Mouse (Mus musculus): ENCODE data around the gene Frmd4b. TPM values are rescaled to one million over a fixed set of nuclear protein-coding genes. Genes with fewer than 3 reads are reported as not detected.

The Frmd4b gene
- total RNA-seq, 1 experiment from 2014 or later, result 25.3 TPM

DNA sequence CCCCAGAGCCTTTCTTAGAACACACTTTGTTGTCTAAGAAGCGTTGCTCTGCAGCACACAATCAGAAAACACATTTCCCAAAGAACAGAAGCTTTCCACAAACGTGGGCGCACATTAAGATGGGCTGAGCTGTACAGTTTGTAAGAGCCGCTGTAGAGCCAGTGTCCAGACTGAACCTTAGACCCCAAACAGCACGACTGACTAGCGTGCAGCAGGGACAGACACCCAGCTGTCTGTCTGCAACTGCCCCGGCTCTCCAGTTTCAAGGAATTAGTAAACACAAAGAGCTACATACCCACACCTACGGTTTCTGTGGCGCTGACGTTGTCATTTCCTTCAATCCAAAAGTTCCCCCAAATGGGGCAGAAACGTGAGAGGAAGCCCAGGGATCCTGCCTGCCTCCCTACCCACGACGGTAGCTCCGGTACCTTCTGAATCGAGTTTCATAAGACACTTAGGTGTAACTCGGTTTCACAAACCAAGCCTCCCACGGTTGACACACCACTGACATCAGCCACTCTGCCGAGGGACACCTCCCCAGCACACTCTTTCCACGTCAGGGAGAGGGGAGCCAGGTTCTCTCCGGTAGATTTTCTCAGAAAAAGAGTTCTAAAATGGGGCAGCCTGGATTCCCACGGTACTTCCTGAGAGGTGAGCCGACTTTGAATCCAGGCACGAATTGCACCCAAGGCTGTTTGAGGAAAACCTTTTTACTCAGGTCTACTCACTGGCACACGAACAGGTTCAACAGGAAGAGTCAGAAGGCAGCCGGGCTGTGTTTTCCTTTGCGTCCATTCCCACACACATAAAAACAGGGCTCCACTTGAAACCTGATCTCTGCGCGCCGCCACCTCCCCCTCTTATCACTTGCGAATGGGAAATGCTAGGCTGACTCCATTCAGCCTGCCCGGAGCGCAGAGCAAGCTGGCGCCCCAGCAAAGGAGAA is 305.5 kb downstream of the Frmd4b start:
- peak; percentile 49 for DNase-seq

DNA sequence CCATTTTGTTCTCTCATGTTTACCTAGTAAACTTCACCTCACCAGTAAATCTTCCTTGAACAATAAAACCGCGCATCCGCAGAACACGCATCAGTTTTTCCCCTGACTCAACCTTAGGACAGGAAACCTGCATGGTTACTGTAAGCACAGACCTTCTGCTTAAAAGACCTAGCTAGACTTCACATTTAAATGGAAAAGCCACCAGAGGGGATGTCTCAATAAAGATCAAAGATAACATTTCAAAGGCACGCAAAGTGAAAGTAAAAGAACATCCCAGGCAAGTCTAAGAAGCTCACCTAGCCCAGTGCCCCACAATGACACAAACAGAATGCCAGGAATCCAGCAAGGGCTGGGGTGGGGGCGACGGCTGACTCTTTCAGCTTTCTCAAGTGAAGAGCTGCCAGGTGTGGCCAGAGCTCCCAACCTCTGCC is 306.4 kb downstream of the Frmd4b start:
- DNase-seq, result no peak

DNA sequence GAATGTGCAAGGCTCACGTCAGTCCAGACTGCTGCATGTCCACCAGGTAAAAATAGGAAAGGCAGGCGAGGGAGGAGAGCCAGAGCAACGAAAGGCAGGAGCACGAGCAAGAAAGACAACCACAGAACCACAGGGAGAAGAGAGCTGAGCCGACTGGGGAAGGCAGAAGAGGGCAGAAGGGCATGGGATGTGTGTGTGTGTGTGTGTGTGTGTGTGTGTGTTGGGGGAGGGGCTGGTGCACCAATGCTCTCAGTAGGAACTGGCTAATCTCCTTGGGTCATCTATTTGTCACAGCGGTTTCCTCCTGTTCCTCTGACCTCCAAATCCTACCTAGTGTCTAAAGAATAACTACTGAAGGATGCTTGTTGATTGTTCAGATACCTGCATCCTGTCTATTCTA is 308.2 kb downstream of the Frmd4b start:
- DNase-seq, result no peak

DNA sequence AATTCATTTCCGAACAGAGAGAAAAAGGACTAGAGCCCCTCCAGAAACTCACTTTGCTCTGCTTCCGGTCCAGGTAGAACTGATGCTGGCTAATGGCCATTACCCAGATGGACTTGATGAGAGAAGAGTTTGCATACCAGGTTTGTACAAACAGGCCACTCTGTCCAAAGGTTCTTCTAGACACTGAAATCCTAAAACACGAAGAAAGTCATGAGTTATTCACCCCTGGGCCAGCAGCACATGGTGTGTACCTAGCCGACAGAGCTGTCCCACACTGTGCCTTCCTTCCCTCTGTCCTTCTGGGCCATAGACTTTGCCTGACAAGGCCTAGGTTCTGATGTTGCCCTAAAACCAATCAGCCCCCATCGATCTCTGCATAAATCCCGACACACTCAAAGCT is 308.8 kb downstream of the Frmd4b start:
- DNase-seq, result no peak

DNA sequence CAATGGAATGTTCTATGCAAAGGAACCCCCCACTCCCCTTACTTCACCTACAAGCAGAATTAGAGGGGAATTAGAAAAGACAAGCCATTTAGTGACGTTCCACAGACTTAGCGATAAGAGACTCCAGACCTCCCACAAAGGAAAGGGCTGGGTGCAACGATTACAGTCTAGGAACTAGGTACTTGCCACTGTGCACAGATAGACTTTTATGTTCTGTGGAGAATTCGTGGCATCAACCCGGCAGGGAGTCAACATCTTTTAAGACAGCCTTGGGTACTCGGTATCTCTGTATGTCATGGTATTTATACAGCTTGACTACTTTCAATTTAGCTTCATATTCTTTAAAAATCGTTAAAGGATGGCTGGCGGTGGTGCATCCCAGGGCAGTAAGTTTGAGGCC is 310.1 kb downstream of the Frmd4b start:
- no peak for DNase-seq

DNA sequence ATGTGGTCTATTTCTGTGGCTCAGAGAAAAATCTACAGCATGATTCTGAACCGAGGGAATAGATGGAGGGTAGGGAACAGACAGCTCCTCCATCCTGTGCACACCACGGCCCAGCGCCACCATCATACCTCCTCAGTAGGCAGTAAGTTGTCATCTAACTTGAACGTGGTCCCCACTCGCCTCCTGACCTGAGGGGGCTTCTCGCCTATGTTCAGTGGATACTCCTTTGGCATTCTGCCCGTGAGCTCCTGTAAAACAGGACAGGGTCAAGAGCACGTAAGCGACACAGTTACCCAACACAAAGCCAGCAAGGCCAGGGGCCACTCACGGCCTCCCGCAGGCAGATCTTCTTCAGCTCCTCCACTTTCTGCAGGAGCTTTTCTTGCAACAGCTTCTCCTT is 311.0 kb downstream of the Frmd4b start:
- no peak for DNase-seq

DNA sequence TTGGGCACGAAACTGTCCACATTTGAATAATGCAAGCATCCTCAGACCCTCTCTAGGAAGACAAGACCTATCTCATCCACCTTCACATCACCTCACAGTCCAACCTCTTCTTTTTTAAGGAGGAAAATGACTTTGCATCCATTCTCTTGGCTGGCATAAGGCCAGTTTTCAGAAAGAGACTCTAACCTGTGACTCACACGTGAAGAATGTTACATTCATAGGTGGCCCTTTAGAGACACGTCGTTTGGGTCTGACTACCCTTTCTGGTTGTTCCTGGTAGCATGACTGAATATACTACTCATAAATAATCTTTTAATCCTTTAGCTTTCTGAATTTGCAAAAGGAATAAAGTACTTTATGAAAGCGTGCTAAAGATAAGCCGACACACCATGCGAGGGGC is 311.9 kb downstream of the Frmd4b start:
- no peak for DNase-seq

DNA sequence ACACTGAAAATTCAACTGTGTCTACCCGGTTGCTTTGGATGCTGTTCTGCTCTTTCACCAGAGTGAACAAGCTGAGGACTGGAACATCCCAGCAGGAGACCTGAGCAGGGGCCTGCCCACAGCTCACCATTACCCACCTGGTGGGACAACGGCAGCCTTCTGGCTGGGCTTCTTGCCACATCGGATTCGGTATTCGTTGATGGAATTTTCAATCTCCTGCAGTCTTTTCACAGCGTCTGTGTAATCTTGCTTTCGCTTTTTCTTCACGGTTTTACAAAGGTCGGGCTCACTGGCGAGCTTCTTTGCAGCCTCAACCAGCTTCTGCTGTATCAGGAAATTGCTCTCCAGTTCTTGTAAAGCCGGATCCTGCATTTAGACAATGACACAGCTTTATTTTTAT is 312.3 kb downstream of the Frmd4b start:
- DNase-seq, result no peak

DNA sequence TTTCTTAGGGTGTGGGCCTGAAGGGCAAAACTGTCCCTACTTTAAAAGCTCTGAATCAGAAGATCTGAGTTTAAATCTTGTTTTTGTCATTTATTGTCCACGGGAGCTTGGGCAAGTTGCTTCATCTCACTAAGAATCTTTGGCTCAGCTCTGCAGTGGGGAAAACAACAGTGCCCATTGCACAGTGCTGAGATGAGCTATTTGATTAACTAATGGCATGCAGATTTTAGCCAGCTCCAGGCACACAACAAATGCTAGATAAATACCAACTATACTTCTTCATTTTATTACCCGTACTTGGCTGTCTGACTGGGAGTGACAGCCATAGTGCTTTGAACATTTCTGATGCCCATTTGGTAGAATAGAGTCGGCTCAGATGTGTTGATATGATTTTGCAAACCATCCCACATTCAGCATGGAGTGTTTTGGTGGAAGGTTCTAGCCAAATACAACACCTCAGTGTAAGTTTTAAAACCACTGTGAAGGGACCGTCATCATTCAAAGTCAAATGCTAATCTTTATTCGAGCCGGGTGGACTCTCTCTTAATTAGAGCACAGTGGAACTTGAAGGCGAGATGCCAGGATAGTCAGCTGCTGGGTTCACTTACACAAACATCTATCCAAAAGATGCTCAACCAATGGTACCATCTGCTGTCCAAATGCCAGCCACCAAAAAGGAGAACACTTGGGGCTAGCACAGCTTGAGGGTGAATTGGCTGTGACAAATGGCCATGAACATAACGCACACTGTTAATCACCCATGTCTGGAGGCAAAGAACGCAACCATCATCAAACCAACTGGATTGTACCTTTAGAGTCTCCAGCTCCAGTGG is 313.8 kb downstream of the Frmd4b start:
- DNase-seq, result no peak

DNA sequence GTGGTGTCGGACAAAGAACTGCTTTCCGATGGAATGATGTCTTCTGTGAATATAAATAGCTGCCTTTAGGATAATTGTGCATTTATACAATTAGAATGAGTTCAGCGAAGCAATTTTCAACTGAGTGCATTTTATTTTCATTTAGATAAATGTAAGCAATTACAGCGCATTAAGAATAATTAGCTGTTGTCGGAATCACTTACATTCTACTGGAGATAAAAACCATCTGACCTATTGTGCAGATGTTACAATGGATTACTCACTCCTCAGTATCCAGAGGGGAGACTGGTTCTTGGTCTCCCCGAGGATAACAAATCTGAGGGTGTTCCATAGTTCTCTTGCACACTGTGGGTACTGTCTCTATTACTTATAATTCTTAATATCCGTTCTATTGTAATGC is 315.0 kb downstream of the Frmd4b start:
- DNase-seq, result no peak

DNA sequence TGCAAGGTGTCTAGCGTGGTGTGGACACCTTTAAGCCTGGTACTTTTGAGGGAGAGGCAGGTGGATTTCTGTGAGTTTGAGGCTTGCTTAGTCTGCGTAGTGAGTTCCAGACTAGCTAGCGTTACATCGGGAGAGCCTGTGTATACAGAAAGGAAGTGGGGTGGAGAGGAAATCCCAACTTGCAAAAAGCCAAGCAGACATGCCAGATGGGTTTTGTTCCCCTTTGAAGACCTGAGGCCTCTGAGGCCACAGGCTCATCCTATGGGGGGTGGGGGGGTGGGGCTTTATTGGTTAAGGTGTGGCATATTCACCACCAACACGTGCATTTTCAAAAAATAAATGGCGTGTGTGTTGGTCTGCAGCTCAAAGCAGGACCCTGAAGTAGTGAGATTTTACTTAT is 316.7 kb downstream of the Frmd4b start:
- no peak for DNase-seq

DNA sequence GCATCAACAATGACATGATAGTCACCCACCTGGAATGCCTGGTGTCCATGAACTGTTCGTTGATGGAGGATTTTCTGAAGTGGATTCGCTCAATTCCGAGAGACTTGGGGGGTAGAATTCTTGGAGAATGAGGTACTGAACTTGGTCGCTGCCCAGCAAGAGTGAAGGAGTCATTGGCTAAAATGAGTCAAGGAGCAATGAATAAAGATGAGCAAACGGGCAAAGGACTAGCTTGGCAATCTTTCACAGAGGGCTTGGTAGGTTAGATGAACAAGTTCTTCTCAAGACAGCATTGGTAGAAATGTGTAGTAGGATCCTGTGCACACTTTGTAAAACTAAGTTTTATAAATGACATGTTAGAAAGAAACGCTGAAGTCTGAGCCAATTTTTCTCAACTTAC is 317.2 kb downstream of the Frmd4b start:
- DNase-seq, result no peak

DNA sequence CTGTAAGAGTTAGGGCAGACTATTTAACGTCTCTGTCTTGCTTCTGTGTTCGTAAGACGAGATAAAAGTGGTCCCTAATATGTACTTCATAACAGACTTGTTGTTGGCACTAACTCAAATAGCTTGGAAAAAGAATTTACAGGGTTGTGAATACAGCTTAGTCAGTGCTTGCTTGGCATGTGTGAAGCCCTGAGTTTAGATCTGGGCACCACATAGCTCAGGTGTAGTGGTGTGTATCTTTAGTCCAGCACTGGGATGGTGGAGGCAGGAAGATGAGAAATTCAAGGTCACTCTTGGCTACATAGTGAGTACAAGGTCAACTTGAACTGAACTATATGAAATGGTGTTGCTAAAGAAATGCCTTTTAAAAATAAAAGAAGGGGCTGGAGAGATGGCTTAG is 320.2 kb downstream of the Frmd4b start:
- no peak for DNase-seq

DNA sequence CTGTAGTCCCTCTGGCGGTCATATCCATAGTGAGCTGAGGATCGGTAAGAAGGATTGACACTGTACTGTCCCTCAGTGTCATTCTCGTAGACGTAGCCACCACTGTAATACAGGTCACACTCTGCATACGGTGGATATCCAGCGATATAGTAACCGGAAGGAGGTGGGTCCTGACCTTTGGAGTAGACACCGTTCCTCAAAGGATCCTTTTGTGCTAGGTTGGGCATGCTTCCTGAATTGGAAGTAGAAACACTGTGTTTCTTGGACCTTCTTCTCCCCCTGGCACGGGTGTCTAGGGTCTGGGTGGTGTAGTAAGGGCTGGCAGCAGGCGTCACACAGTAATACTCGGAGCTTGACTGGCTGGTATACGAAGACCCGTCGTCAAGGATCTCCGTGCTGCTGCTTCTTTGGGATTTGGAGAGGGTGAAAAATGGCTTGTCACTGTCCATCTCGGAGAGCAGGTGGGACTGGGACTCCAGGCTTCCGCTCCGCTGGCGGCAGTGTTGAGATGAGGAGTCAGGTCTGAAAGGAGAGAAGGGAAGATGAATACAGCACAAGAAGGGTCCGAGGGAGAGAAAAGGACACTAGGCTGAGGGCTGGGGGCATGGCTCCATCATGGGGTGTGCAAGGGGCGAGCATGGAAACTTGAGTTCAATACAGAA is 321.3 kb downstream of the Frmd4b start:
- DNase-seq, result no peak

DNA sequence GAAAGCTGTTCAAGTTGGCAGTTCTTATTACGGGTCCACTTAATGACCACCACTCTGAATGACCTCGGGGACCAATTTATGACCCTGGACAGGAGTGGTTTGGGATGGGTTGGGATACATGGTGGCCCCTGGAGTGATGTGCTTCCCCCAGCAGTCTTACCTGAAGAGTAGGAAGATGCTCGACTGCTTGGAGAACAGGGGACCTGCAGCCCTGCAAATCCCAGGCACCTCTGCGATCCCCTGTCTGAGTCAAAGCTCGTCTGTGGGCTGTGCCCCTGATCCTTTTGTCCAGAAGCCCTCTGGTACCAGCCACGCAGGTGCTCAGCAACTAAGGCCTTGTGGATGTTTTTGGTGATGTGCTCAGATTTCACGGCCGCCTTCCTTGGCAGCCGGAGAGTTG is 321.9 kb downstream of the Frmd4b start:
- no peak for DNase-seq

DNA sequence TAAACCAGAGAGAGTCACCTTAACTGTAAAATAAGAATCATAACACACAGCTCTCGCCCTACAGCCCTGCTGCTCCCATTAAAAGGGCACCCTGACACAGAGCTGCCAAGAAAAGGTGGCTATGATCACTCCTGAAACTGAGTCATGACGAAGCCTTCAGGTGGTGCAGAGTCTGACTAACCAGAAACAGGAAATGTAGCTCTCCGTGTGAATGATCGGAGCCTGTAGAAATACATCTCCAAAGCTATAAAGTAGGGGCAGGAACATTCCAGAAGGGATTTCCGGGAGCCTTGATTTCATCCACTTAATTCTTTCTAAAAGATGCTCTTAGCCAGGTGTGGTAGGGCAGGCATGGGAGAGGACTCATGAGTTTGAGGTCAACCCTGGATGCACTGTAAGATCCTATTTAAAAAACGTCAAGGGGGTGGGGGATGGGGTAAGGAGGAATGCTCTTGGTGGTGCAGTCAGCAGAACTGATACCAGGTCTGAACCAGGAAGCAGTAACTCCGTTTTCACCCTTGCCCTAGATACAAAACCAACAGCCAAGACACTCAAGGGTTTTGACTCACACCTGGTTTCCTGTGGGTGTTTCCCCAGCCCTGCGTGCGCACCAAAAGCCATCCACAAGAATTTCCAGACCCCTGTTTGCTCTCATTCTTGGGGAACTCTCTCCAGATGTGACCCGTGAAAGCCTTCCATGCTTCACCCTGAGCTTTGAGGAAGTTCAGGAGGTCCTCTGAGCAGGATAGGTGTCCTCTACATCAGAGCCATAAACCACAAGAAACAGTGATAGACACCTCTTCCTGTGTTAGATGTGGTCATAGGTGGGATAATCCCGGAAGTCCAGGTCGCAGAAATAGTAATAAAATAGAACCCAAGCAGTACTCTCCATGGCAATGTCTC is 323.4 kb downstream of the Frmd4b start:
- no peak for DNase-seq

DNA sequence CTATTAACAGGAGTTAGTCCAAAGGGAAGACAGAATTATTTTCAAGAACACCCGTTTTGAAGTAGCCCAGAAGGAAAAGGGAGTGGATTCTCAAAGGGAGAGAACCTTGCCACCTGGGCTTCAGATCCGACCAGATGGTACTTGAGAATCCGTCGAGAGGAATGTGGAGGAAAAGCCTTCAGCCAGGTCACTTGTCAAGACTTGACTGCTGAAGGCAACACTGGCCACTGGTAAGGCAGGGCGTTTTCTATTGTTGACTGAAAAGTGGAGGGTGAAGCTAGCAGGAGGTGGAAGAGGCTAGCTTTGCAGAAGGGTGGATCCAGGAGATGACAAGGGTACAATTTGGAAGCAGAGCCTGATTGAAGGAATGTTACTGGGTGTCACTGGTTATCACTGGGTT is 324.4 kb downstream of the Frmd4b start:
- no peak for DNase-seq

DNA sequence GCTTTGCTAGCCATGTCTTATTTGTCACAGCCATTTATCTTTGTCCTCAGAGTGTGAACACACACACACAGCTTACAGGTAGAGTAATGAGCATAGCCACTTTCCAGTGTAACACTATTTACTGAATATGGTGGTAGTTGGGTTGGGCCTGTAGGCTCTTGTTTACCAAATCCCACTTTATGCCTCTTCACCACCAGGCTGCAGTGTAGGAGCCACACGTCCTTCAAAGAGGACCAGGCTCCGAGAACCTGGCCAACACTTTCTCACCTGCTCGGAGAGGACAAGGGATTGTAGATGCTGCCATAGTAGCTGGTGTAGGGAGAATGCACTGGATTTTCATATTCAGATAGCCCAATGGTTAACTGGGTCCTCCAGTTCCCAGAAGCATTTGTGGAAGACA is 325.2 kb downstream of the Frmd4b start:
- DNase-seq, result no peak

DNA sequence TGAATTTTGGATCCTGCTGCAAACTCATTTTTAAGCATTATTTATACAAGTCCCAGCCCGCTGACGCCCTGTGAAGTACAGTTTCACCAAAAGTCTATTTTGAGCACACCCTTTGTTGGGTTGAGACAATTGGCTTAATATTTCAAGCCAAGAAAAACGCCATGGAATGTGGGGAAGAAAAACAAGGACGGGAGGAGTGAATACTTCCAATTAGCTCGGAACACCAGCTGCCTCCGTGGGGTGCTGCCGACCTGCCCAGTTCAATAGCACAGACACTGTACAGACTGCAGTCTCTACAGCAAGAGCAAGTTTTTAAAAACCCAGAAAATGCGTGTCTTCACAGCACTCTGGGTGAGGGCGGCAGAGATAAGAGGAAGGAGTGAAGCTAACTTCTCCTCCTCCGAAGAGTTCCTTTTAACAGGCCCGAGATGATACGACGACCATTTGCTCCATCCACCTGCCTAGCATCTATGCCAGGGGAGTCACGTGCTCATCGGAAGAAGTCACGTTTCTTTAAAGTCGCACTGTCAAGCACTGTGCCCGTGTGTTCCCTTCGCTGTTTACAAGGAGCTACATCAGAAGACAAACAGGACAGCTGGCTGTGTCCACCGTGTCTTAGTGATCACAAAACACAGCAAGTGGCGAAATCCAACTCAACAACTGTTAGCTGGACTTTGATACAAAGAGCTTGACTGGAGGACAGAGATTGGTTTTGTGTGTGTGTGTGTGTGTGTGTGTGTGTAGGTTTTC is 326.0 kb downstream of the Frmd4b start:
- no peak for DNase-seq

DNA sequence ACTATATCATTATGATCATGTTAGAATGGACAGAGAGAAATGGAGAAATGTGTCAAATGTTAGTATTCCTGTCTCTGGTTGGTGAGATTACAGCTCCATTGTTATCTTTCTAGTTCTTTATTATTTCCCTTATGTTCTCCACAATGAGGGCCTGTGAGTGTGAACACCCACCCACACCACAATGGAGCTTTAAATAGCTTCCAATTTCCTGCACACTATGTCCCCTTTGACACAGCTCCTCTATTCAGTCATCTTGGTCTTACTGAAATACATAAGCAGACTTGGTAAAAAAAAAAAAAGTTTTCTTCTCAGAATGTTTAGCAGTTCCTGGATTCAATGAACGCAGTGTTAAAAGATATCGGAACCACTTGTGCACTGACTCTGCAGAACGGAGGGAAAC is 326.7 kb downstream of the Frmd4b start:
- no peak for DNase-seq

DNA sequence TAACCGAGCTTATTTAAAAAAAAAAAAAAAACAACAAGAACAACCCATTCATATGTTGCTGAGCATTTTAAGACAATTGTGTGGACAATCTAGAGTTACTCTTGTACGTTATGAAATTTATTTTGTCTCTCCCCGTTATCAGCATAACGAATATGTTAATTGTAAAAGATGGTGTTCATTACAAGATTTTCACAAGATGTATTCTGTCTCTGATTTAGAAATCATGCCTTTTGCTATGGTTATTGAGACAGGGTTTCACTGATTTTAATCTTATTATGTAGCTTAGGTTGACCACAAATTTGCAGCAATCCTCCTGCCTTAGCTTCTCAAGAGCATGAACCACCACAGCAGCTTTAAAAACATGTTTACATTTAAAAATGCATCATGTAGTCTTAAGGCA is 327.5 kb downstream of the Frmd4b start:
- no peak for DNase-seq
